Mouse (Mus musculus) gonadal fat pad, adult 2 months (tissue): ENCODE data around the gene Col4a3. TPM values are rescaled to one million over a fixed set of nuclear protein-coding genes. Genes with fewer than 3 reads are reported as not detected.

Source experiments
- DNase-seq: peaks from one replicate; pipeline ENCODE4 v3.0.0-alpha.2; 2012; ENCODE audit warnings: low read depth
- polyA plus RNA-seq: library from polyadenylated mRNA; depleted of rRNA; stranded (reverse); fragments of >200 nt; gene quantifications from 2 replicates; pipeline ENCODE4 v1.2.3, GENCODE M21; 2012; rRNA removed

Gene Col4a3
- polyA plus RNA-seq, 1 experiment = 8.5 TPM

DNA sequence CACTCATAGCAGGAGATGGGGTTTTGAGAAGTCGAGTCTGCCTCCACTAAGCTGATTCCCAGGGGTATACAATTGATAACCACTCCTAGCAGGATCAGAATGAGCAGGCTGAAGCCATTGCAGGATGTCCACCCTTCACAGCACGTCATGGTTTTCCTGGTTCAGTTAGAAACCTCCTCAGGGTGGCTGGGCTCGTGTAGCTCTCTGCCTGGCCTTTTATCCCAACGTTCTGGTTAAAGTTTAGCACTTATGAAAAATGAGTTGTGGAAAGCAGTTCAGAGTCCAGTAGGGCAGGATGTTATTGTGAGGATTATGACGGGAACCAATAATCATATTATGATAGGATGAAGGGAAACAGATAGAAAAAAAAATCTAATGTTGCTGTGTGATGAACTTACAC is 181.5 kb downstream of the Col4a3 start, which contains the start of gene Tm4sf20:
Gene Tm4sf20, minus strand, starts transcription at position 193 of the 400 bp plus-strand sequence.
- no peak for DNase-seq

- DNase-seq = no peak
Observed at GRCm38 (mm10) chr1:82771022-82771586, 184.4 kb downstream of the Col4a3 start, which contains the start of gene Gm47791. Gene Gm47791 (minus strand): TSS chr1:82771243.

Other genes with a start within 250 kb of the Col4a3 start
- gene Col4a4, start 72 bp upstream of the Col4a3 start, polyA plus RNA-seq = 8.2 and 9.4 TPM in 2 replicates
- gene Mff, start 138.0 kb downstream of the Col4a3 start, polyA plus RNA-seq = 58.4 and 61.4 TPM in 2 replicates
- gene Tm4sf20, start 181.5 kb downstream of the Col4a3 start, polyA plus RNA-seq = not detected in 2 replicates
- not detected in 2 replicates for gene Gm47791, start 184.3 kb downstream of the Col4a3 start, polyA plus RNA-seq